ENCODE assay signal across 1 mouse cellular context in genomic region chr6:86851561-86851960, GRCm38 (mm10).
TF ChIP-seq lines count a peak whose summit lies in the region.

No protein-coding gene starts in this region.

TF ChIP-seq in MEL, 35 proteins besides CTCF, POLR2A, EP300 and RAD21 (continued from another document):
- TF ChIP-seq NELFE (IDR thresholded peaks at IDR 0.05; ENCODE audit: low read depth, low read length), result no peak
- no peak for TF ChIP-seq POLR2AphosphoS5 (IDR thresholded peaks at IDR 0.05; ENCODE audit: borderline replicate concordance, low read depth, low read length)
- TF ChIP-seq ZMIZ1 (IDR thresholded peaks at IDR 0.05; ENCODE audit: low read depth, low read length), result no peak
- TF ChIP-seq TAL1 (IDR thresholded peaks at IDR 0.05; ENCODE audit: low read length), result no peak
- TF ChIP-seq POLR2AphosphoS2 (IDR thresholded peaks at IDR 0.05; ENCODE audit: low read length), result no peak
- no peak for TF ChIP-seq ZC3H11A (IDR thresholded peaks at IDR 0.05; ENCODE audit: low read depth, low read length)
- TF ChIP-seq SIN3A (IDR thresholded peaks at IDR 0.05; ENCODE audit: low read length), result no peak; the same call in none of the 2 replicates
- TF ChIP-seq E2F4 (IDR thresholded peaks at IDR 0.05; ENCODE audit: borderline replicate concordance, low read depth, low read length), result no peak
- no peak for TF ChIP-seq MEF2A (IDR thresholded peaks at IDR 0.05; ENCODE audit: extremely low read depth, insufficient replicate concordance, low read depth, low read length, poor library complexity, severe bottlenecking)
- TF ChIP-seq HCFC1 (IDR thresholded peaks at IDR 0.05; ENCODE audit: low read depth, low read length), result no peak
- peak; percentile 85 for TF ChIP-seq USF1 (IDR thresholded peaks at IDR 0.05; ENCODE audit: low read depth, low read length)
